Mouse (Mus musculus) adrenal gland, adult (tissue): ENCODE measurements around the gene Sufu.

ENCODE experiments used
- DNase-seq, 2 experiments: peaks; one replicate each; pipeline ENCODE4 v3.0.0; 2022 to 2023; ENCODE audit warnings: low spot score in 1 of 2; ENCODE audit not compliant: inconsistent age in 2 of 2

Gene Sufu

GRCm38 (mm10) chr19:46396686-46397435 lies at the start of gene Sufu:
TSS of gene Sufu (plus strand) at chr19:46396896.
- DNase-seq = peak; percentile 99 to 100

GRCm38 (mm10) chr19:46347146-46347545 lies 49.5 kb upstream of the Sufu start:
- DNase-seq = no peak

GRCm38 (mm10) chr19:46347936-46348668 lies 48.6 kb upstream of the Sufu start:
- DNase-seq = no peak

- peak; percentile 88 to 94 for DNase-seq
Observed at GRCm38 (mm10) chr19:46348761-46349458, 47.8 kb upstream of the Sufu start.

- no peak for DNase-seq
Observed at GRCm38 (mm10) chr19:46349550-46349949, 47.1 kb upstream of the Sufu start.

DNA sequence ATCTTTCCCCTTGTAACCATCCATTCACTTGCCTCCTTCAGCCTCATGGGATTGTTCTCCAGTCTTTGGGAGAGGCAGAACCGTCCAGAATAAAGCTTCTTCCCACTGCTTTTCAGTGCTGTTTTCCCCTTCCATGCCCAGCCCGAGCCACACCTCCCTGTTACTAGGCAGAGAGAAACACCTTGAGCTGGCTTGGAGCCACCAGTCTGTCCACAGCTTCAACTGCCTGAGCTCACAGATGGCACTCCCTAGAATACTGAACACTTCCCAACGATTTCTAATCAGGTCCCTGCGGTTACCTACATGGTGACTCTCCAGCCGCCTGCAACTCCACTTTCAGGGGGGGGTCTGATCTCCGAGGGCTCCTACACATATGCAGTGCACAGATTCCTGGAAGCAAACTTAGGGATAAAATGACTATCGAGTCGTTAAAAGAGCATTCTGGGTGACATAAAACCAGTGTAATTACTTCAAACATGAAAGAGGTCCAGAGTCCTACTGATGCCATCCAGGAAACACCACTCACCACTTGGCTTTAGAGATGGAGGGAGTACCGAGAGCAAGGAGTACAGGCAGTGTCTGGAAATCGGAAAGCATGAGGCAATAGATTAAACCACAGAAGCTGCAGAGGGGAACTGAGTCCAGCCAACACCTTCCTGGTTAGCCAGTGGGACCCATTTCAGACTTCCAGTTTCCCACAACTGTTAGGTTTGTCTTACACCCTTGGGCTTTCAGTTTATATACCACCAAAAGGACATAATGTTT lies 46.3 kb upstream of the Sufu start, which contains the start of gene 2310034G01Rik:
2310034G01Rik (minus strand) TSS at position 135 of the 765 bp plus-strand sequence.
- no peak for DNase-seq

DNA sequence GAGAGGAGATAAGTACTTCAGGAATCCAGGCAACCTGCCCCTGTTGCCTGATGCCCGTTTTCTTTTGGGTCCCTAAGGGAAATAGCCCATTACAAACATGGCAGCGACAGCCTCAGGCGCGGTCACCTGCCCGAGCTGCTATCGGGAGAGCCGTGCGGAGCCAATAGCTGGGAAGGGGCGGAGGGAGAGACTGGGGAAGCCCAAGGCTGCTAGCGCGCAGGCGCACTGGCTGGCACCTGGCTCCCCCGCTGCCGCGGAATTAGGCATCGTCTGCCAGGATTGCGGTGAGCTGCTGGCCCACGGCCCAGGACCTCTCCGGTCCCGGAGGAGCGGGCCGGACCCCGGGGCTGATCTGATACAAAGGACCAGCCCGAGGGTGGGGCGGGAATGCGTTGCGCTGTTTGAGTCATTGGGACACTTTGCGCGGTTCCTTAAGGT lies 40.0 kb upstream of the Sufu start:
- peak; percentile 93 to 95 for DNase-seq

- no peak for DNase-seq
Observed at GRCm38 (mm10) chr19:46357344-46358280, 39.1 kb upstream of the Sufu start.

DNA sequence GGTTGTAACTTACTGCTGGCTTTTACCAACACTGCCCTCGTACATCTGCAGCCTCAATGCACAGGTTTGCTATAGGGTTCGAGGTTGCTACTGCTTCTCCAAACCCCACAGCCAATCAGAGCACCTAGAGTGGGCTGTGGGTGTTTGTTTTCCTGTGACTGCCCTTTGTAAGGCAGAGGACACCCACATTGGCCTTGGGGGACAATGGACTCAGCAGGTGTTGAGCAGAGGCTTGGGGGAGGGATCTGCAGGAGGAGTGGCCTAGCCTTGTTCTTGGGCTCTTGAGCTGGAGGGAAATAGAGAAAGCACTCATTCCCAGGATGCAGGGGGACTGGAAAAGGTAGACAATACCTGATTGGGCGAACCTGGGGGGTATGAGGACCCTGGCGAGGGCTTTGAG lies 38.3 kb upstream of the Sufu start:
- no peak for DNase-seq

DNA sequence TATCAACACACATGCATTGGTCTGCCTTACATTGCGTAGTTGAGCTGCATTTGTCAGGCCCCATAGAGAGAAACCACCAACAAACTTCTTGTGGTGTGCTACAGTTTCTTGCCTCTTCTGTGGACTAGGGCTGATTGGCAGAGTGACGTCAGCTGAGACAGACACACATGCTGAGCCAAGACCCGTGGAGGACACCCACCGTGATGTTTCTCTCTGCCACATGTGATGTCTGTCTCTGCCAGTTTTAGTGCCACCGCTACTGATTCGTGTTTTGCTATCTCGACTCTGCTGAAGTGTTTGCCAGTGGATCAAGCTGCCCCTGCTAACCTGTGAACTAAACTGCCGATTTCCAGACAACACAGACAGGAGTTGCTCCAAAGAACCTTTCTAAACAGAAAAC lies 34.6 kb upstream of the Sufu start:
- DNase-seq = no peak

- DNase-seq = no peak
Observed at GRCm38 (mm10) chr19:46363294-46364009, 33.2 kb upstream of the Sufu start.

GRCm38 (mm10) chr19:46367798-46368590 lies 28.7 kb upstream of the Sufu start:
- no peak for DNase-seq

- DNase-seq = peak; percentile 70 to 84
Observed at GRCm38 (mm10) chr19:46369204-46369603, 27.5 kb upstream of the Sufu start.

DNA sequence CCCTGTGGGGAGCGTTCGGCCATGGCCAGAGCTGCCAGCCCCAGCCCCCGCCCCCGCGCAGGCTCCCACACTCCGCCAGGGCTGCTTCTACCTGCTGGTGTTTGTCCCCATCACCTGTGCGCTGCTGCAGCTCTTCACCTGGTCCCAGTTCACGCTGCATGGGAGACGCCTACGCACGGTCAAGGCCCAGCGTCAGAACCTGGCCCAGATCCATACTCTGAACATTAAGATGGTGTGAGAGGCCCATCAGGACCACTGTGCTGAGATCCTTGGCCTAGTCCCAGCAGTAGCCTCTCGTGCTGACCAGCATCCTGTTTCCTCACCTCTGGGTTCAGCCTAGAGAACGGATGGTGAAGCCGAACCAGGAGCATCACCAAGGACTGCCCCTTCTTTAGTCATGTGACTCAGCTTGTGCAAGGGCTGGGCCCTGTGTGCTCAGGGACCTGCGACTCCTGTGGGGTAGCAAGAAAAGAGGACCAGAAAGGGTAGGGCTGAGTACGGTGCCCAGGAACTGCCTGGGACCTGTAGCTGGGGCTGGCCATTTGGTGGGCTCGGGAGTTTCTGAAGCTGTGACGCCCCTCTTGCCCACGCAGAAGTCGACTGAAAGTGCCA lies 22.1 kb upstream of the Sufu start:
- no peak for DNase-seq

- no peak for DNase-seq
Observed at GRCm38 (mm10) chr19:46375489-46375888, 21.2 kb upstream of the Sufu start.

DNA sequence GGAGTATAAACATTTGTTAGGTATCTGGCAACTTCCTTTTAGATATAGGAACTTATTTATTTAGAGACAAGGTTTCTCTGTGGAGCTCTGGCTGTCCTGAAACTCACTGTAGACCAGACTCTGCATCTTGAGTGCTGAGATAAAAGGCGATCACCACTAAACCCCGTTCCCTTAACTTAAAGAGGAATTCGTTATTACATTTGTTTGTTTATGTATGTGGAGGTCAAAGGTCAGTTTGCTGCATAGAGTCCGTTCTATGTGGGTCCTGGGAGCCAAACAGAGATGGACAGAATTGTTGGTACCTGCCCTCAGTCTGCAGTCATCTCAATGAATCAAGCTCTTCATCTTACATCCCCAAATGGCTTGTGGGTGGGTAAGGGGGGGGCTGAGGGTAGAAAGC lies 20.8 kb upstream of the Sufu start:
- DNase-seq = no peak

- no peak for DNase-seq
Observed at GRCm38 (mm10) chr19:46382275-46382674, 14.4 kb upstream of the Sufu start.

GRCm38 (mm10) chr19:46389872-46390271 lies 6.8 kb upstream of the Sufu start:
- peak in 1 of 2 experiments; percentile 52 for DNase-seq
